In the genomic region with DNA sequence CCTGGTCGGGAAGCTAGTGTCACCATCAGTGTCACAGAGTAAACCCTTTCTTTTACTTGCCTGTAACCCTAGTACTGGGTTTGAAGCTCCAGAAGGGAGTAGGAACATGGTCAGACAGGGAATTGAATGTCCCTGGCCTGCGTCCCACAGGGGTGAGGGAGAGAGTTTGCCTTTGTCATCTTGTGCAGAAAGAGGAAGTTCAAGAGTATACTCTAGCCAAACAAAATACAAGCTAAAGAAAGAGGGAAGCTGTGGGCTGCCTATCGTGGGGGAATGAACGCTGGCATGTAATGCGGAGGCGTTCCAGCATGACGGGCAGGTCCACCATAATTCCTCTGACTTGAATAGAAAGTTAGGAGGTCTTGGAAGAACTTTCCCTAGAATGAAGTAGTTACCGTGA, we compare ENCODE assay signal across 11 mouse cellular contexts. TPM values are rescaled to one million over a fixed set of nuclear protein-coding genes. Genes with fewer than 3 reads are reported as not detected.
DNase-seq lines count a peak whose midpoint lies in the region; ATAC-seq lines count a peak whose summit lies in the region.
"Had no signal": no experiment of that assay in that cellular context is flagged by ENCODE, and none has a peak within 500 bp of the region (broad histone marks: within the 10 kb centered on the region; RNA-seq: fewer than 3 reads in every experiment).

No protein-coding gene starts in this region.

- peak; percentile 25 for DNase-seq in adrenal gland, adult 2 months
- DNase-seq in adrenal gland, postnatal 25 days = no peak
- DNase-seq in ovary, adult 18-20 months (ENCODE audit: low spot score) = peak; percentile 20
- DNase-seq in ovary, postnatal 10 days (ENCODE audit: low spot score) = no peak
- DNase-seq in kidney, postnatal 14 days = peak; percentile 56
- DNase-seq in urinary bladder, adult 2 months (ENCODE audit: low spot score) = no peak
- no peak for DNase-seq in frontal cortex, postnatal 10 days (ENCODE audit: low spot score in 2 of 2)

- peak; percentile 88 for ATAC-seq in neutrophil, adult 5-6 weeks (ENCODE audit: extremely low read depth, insufficient number of reproducible peaks, low FRiP score, poor library complexity, severe bottlenecking)
- ATAC-seq: midbrain, embryonic 13.5 days had no signal

RNA-seq across cellular contexts. Expression of a gene that starts 6.2 kb away (rescaled TPM):
- 10 to 100 TPM in 1 of 2 experiments, 1 to 10 TPM in 1; 5.2 to 12.1 TPM for total RNA-seq in adrenal gland, adult 2 months (2021)
- 0.42 and 0.53 TPM in 2 replicates for polyA plus RNA-seq in adrenal gland, adult 2 months (2012; rRNA removed)
- 2.3 and 4.9 TPM in 2 replicates for total RNA-seq in adrenal gland, postnatal 25 days (2021)
- 30.6 and 52.2 TPM in 2 replicates for total RNA-seq in neutrophil, adult 5-6 weeks (2017)
- 19.4 and 19.7 TPM in 2 replicates for polyA plus RNA-seq in urinary bladder, adult 2 months (2012; rRNA removed)

RNA-seq across cellular contexts. Expression of a gene that starts 20.7 kb away (rescaled TPM):
- total RNA-seq in adrenal gland, adult 2 months (2021) = 10 to 100 TPM; 13.1 to 33.7 TPM
- 3.4 and 3.7 TPM in 2 replicates for polyA plus RNA-seq in adrenal gland, adult 2 months (2012; rRNA removed)
- 5.9 and 6.0 TPM in 2 replicates for total RNA-seq in adrenal gland, postnatal 25 days (2021)
- total RNA-seq in neutrophil, adult 5-6 weeks (2017) = 1,141 and 1,189 TPM in 2 replicates
- 40.2 and 42.6 TPM in 2 replicates for polyA plus RNA-seq in urinary bladder, adult 2 months (2012; rRNA removed)

RNA-seq across cellular contexts. Expression of a gene that starts 41.9 kb away (rescaled TPM):
- total RNA-seq in adrenal gland, adult 2 months (2021) = 1 to 10 TPM; 1.8 to 2.0 TPM
- 20.3 and 21.6 TPM in 2 replicates for polyA plus RNA-seq in adrenal gland, adult 2 months (2012; rRNA removed)
- 0.88 TPM in 1 of 2 replicates, not detected in the other for total RNA-seq in adrenal gland, postnatal 25 days (2021)
- total RNA-seq in neutrophil, adult 5-6 weeks (2017) = 14.0 and 15.2 TPM in 2 replicates
- 14.9 and 15.6 TPM in 2 replicates for polyA plus RNA-seq in urinary bladder, adult 2 months (2012; rRNA removed)
- polyA plus RNA-seq: embryonic facial prominence, embryonic 10.5 days; midbrain, embryonic 13.5 days had no signal

RNA-seq across cellular contexts. Expression of a gene that starts 50.2 kb away (rescaled TPM):
- total RNA-seq in adrenal gland, adult 2 months (2021) = not detected
- polyA plus RNA-seq in adrenal gland, adult 2 months (2012; rRNA removed) = not detected in 2 replicates
- total RNA-seq in adrenal gland, postnatal 25 days (2021) = not detected in 2 replicates
- total RNA-seq in neutrophil, adult 5-6 weeks (2017) = not detected in 2 replicates
- polyA plus RNA-seq in urinary bladder, adult 2 months (2012; rRNA removed) = 0.03 and 0.11 TPM in 2 replicates
- polyA plus RNA-seq: embryonic facial prominence, embryonic 10.5 days; gonadal fat pad, adult 2 months; midbrain, embryonic 13.5 days had no signal

Comparison
In these comparisons a context has a peak if more than half of its experiments do, and no peak if none do; other contexts are left out.
1. DNase-seq: peak in adrenal gland, adult 2 months (single experiment), ovary, adult 18-20 months (single experiment) and kidney, postnatal 14 days (single experiment); none in adrenal gland, postnatal 25 days (single experiment), ovary, postnatal 10 days (single experiment), urinary bladder, adult 2 months (single experiment) and frontal cortex, postnatal 10 days (0 of 2).
2. RNA of a gene that starts 20.7 kb away (total RNA-seq): 1,141 to 1,189 TPM in neutrophil, adult 5-6 weeks; 13.1 to 33.7 TPM in adrenal gland, adult 2 months and 5.9 to 6.0 TPM in adrenal gland, postnatal 25 days; every median in the first group is over 10 times any median in the second.